Mouse (Mus musculus) kidney, postnatal 4 days (tissue): Measurements from ENCODE around the gene 1110008P14Rik.

Source experiments
- DNase-seq, 2 experiments: peaks; one replicate each; pipeline ENCODE4 v3.0.0; 2021; ENCODE audit warnings: mixed read lengths in 2 of 2

The 1110008P14Rik gene

DNA sequence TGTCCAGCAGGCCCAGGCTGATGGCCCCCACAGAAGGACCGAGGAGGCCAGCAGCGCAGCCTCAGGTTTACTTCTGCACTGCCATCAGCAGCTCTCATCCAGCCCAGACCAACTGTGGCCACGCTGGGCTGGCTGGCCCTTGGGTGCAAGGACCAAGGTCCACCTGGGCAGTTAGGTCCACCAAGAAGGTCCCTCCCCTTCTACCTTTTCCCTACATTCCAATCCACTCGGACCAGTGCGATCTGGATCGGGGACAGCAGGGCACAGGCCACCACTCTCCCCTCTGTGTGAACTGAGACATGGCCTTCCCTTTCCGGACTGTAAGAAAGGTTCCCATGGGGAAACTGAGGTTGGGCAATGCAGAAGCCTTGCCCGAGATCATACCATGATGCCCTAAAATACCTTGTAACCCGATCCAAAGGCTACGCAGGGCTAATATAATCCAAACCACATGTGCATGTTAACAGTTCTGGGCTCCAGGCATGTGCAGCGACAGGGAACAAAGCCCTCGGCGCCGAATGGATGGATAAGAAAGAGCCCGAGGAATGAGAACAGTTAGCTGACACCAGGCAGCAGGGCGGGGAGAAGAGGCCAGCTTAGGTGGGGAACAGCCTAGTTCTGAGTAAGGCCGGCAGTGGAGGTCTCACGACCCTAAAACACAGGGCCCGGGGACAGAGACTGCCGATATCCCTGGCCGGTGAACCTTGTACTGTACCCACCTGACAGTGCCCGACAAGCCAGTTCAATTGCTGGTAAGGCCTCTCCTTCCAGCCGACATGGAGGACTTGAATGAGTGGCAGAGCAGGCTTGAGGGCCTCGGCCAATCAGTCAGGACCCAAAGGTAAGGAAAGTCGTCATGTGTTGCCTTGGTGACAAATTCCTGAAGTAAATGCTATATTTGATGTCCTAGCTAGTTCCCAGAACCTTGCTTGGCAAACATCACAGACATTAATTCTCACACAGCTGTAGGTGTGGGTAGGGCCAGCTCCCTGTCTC is 27.0 kb upstream of the 1110008P14Rik start:
- peak; percentile 57 to 76 for DNase-seq

DNA sequence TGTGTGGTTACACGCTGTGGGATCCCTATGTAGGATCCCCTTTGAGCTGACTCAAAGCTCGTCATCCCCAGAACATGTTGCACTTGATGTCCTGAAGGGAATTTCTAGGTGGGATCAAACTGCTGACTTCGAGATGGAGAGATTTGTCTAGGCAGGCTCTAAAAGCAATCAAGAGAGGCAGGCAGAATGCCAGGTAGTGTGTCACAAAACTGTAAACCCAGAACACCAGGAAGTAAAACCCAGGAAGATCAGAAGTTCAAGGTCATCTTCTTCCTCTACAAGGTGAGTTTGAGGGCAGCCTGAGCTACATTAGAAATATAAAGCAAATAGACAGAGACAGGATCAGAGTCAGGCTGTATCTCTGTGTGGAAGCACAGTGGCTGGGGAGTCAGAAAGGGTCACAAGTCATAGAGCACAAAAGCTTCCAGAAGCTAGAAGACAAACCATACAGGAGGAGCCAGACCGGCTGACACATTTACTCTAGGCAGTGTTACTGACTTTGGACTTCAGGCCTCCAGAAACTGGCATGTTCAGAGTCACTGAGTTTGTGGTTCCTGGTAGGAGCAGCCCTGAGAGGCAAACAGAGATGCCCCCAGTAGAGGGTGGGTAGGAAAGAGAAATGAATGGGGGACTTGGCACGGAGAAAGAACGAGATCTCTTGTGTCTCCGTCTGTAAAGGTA is 25.5 kb upstream of the 1110008P14Rik start:
- DNase-seq, result no peak

DNA sequence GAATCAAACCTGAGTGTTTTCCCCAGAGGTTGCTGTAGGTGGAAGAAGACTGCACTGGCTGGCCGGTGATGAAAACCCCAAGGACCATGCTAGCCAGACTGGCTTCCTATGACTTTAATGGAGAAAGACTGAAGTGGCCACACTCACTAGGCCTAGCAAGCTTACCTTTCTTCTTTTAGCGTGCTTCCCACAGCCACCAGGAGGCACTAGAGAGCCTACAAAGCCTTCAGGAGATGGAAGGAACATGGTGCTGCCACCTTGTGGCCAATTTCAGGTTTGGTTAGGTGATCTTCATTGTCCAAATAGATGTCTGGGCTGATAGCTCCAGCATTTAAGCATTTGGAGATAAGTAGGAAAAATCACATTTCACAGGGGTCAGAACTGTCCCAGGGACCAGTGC is 22.9 kb upstream of the 1110008P14Rik start:
- peak; percentile 98 for DNase-seq

DNA sequence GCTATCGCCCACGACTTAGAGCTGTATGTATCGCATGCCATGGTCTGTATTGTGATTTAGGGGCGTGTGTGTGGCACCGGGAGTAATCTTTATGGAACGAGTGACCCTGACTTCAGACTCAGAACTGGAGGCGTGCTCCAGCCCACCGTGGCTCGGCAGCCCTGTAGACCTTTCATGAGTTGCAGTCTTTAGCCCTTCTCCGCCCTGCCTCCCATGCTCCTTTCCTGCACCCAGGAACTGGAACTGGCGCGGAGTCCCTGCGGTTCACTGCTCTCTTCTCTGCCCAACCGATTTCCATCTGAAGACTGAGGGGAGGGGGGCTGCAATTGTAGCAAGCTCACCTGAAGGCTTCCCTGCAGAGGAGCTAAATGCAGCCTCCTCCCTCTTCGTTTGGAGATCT is 15.0 kb upstream of the 1110008P14Rik start:
- DNase-seq, result peak; percentile 39 to 50

DNA sequence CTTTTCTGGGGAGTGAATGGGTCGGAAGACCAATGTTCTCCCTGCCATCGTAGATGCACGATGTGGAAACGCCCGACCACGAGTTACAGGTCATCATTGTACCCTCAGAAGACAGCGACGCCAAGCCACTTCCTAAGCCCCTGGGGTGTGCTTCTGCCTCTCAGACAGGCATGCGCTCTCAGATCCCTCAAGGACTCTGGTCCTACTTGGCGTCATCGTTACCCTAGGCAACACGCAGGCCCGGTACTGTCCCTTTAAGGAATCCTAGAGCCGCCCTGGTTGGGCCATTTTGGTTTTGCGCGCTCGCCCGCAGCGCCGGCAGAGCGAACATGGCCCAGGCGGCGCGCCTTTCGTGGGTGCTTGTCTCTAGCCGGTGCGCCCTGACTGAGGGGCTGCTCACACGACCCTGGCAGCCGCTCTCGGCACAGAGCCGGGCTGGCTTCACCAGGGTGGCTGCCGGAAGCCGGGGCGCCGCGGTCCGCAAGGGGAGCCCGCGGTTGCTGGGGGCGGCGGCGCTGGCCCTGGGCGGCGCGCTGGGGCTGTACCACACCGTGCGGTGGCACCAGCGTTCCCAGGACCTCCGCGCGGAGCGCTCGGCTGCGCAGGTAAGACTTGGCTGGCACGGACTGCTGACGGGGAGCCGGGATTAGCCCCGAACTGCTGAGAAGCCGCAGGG is 14.3 kb upstream of the 1110008P14Rik start:
- peak; percentile 91 to 95 for DNase-seq

DNA sequence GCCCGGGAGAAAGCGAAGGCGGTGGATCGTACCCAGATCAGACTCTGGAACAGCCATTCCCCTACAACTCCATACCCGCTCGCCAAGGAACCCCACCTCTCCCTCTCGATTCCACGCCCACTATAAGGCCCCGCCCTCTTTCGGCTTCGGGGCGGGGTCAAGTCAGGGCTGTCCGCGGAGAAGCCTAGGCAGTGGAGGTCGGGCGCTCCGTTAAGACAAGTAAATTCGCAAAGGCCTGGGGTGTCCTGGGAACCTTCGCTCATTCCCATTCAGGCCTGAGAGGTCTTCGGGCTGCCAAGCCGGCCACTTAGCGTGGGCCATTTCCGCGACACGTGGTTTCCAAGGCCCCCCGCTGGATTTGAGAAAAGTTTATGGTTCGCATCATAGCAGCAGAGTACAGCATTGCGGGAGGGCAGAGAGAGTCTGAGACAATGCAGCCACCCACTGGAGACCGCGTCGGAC is 13.8 kb upstream of the 1110008P14Rik start, which contains the start of gene Ptges2:
Gene Ptges2, plus strand, starts transcription at position 413 of the 462 bp plus-strand sequence.
- DNase-seq, result peak; percentile 91 to 95

DNA sequence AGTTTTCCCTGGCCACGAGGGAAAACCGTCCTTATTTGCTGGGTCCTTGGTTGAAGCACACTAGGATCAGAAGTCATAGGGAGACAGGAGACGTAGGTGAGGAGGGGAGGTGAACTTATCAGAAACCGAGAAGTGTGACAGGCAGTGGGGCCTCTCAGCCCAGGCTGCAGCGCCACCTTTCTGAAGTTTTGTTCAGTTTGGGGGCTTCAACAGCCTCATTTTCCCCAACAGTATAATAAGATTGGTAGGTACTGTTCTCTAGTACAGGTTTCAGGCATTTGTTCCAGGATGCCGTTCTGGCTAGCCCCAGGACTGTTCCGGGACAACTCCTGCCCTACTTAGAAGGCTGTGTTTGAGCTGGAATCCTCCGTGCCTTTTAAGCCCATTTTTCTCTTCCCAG is 13.2 kb upstream of the 1110008P14Rik start:
- DNase-seq, result peak; percentile 66 to 76

DNA sequence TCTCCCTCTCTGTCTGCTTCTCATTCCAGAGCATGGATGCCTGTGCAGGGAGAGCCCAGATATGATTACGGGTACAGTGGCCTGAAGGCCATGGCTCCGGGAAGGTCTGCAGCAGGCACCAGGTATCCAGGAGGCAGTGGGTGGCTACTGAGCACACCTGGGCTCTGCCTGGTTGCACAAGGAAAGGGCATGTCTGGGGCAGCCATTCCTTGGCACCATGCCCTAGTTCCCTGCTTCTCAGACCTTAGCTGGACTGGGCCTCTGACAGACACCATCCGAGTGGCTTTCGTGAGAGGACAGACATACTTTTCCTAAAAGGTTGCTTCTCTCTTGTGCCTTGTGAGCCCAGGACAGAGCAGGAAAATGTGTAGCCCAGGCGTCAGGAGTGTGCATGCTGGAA is 10.3 kb upstream of the 1110008P14Rik start:
- peak; percentile 70 to 82 for DNase-seq

DNA sequence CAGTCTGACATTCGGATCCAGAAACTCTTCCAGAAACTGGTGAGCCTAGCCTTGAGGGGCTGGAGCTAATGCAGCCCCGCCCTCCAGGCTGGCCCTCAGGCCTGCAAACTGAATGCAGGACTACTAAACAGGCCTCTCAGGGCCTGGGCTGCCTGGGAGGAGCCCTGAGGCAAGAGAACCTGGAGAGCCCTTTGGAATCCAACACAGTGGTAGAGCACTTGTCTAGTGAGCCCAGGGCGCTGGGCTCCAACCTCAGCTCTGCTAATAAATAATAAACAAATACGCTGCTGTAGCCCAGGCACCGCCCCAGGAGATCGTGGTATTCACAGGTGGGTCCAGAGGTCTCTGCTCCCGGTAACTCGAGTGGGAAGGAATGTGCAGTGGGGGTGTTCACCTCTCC is 9.1 kb upstream of the 1110008P14Rik start:
- DNase-seq, result peak in 1 of 2 experiments; percentile 54

DNA sequence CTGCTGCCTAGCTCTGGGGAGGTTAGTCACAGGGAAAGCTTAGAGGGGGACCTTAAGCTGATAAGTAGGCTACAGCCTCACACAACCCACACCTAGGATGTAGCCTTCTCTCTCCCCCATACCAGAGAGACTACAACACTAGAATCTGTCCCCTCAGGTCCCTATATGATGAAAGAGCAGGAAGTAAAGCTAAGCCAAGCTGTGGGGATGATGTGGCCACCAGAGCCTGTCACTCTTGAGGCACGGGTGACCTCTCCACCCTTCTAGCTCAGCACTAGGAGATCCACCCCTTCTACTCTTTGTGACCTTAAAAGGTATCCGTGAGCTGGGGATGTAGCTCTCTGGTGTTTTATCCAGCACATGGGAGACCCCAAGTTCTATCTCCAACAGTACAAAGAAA is 7.4 kb upstream of the 1110008P14Rik start:
- no peak for DNase-seq

DNA sequence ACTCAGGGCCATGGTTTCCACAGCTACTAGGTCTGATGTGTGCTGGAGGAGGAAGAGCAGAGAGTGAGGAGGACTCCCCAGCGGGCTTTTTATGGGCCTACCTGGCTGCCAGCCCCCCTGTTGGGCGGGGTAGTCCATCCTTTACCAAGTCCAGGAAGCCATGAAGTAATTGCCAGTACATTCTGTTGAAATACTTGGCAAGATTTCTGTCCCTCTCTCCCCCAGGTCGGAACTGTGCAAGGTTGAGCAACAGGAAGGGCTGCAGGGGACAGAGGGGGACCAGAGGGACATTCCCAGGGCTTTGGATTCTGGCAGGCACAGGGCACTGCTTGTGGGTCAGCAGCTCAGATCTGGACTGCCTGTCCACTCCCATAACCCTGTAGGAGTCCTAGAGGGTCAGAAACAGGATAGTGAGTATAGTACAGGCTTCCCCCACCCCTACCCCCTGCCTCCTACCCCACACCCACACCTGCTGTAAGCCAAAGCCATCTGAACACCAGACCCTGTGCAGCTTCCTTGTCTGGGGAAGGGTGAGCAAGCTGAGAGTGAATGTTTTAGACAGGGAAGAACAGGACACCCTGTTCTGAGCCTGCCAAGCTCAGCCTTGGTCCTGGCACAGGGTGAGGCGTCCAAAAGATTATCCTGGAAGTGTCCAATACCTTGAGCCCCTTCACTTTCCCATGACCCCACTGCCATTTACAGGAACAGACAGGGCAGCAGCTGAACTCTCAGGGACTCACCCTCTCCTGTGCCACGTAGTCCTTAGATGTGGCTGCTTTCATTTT is 6.2 kb upstream of the 1110008P14Rik start, which contains the start of gene Lcn2:
Gene Lcn2, minus strand, starts transcription at position 547 of the 785 bp plus-strand sequence.
- DNase-seq, result no peak

DNA sequence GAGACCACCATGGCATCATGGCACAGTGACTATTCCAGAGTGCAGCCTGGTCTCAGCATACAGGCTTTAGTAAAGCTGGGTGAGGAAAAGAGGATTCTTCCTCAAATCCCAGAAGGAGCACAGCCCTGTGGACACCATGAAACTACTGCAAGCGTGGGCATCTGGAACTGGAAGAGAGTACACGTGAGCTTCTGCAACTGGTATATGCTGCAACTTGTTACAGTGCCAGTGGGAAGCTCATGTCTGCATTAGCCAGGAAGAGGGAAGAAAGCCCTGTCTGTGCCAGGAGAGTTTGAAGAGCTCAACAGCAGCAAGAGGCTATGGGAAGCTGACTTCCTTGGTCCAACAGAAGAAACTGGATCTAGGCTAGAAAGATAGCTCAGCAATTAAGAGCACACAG is 951 bp upstream of the 1110008P14Rik start:
- DNase-seq, result no peak

DNA sequence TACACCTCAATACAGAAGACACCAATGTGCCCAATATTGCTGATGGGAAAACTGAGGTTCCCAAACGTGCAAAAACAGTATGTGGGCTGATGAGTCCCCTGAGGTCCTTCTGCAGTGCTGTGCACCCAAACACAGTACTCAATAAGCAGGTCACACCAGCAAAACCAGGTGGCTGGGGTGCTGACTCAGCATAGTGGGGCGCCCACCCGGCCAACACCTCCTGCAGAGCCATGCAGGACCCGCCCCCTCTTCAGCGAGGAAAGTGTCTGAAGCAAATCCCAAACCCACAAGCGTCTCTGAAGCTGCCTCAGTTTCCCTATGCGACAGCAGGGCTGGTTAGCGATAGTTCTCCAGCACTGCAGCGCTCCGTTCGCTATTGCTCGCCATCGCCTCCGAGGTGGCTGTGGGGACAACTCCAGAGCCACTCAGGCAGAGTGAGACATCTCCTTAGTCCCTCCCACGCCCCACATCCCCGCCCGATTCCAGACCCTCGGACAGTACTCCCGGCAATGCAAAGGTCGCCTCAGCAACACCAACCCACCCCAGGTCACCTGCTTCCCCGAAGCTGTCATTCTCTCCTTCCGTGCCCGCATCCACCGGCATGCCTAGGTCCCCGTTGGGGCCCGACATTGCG is 480 bp downstream of the 1110008P14Rik start:
- peak; percentile 66 to 73 for DNase-seq

DNA sequence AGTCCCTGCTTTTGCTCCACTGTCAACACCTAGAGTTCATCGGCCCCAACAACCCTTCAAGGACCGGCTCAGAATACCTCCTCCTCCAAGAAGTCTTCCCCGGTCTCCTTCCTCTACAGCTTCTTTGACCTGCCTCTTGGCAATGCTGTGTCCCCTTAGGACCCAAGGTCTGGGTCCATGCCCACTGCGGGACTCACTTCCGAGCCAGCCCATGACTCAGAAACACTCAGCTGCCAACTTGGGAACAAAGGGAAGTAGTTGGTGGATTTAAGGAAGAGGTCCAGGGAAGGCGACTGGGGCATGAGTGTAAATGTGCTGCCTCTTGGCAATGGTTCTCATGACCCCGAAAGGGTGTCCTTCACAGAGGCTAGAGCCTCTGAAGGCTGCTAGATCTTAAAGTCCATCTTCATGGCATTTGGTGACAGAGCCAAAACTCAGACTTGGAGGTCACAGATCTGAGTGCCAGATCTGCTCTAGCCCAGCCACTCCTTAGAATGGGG is 1.7 kb downstream of the 1110008P14Rik start:
- no peak for DNase-seq

DNA sequence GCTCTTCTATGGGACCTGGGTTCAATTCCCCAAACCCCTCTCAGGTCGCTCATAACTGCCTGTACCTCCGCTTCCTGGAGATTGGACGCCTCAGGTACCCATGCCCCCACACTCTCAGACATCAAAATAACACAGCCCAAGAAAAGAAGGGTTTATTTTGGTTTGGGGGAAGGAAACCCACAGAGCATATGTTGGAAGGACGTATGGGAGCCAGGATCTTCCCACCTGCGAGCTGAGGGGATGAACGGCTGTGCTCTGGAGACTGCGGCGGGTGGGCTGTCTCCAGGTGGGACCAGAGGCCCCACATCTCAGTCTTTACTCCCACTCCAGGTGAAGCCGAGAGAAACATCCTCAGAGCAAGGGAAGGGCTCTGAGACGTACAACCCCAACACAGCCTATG is 4.8 kb downstream of the 1110008P14Rik start:
- DNase-seq, result no peak

DNA sequence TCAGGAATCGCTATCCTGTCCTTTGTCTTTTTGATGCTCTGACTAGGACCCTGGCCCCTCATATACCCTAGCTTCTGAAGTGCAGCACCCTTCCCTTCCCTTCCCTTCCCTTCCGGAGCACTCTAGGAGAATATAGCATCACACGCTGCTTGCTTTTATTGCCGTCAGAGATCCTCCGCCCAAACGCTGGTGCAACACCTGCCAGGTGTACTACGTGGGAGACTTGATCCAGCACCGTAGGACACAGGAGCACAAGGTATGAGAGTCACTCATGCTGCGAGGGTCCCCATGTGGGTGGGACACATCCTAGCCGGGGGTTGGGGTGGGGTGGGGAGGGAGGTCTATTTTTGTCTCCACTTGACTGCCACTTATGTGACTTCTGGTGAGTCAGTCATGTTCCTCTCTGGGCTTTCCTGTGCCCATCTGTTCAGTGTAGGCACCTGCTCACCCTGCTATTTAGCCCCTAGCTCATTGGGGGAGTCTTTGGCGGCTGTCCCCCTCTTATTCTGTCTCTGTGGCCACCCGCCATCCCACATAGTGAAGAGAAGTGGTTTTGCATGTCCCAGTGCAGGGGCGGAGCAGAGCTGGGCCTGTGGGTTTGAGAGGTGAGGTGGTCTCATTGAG is 6.3 kb downstream of the 1110008P14Rik start:
- DNase-seq, result no peak

DNA sequence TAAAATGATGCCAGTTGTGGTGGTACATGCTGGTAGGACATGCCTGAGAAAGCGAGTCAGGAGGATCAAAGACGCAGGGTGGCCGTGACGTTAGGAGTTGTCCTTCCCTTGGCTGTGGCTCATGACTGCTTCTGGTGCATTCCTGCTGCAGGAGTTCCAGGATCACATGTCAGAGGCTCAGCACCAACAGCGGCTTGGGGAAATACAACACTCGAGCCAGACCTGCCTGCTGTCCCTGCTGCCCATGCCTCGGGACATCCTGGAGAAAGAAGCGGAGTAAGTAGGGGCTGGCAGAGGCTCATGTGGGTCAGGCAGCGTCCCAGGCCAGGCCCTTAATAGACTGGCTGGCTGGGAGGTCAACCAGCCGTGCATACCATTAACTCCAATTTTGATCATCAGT is 7.5 kb downstream of the 1110008P14Rik start:
- no peak for DNase-seq

DNA sequence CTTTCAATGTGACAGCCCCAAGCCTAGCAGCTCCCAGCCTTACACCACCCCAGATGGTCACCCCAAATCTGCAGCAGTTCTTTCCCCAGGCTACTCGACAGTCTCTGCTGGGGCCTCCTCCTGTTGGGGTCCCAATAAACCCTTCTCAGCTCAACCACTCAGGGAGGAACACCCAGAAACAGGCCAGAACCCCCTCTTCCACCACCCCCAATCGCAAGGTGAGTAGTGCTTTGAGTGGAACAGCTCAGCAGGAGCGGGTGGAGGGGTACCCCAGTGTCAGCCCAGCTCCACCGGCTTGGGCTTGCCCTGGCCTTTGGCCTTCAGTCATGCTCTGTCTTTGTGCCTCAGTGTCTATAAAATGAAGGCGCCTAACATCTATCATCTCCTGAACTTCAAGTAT is 14.4 kb downstream of the 1110008P14Rik start:
- no peak for DNase-seq

DNA sequence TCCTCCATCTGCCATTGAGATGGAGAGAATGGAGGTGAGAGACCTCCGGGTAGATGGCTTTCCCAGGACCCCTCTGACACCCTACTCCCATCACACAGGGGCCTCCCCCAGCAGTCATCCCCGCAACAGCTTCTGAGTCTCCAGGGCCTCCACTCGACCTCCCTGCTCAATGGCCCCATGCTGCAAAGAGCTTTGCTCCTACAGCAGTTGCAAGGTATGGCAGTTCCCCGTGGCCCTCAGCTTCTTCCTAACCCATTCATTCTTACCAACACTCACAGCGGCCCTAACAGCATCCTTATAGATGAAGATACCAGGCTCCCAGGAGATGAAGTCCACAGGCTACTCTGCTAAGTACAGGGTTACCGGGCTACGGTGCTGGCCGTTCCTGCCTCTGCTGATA is 17.6 kb downstream of the 1110008P14Rik start:
- DNase-seq, result no peak

DNA sequence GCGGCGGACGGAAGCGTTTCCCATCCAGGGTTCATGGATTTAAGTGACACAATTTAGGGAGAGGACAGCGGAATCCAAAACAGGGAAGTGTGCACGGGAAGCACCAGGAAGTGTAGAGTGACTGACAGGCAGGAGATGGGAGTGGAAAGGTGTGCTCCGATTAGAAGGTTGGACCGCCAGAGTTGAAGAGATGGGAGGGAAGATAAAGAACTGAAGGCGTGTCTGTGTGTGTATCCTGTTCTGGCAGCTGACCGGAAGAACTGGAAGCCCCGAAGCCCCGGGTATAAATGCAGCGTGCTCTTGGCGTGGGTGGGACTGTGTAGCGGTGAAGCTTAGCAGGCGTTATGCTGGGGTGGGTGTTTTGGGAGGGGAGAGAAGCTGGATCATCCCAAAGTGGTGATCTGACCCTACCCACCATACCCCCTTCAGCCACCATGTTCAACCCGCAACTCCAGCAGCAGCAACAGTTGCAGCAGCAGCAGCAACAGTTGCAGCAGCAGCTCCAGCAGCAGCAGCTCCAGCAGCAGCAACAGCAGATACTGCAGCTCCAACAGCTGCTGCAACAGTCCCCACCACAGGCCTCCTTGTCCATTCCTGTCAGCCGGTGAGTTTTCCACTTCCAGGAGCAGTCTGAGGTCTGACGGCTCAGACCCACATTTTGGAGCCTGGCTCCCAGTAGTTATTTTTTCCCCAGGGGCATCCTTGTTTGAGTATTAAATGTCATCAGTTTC is 18.2 kb downstream of the 1110008P14Rik start:
- peak in 1 of 2 experiments; percentile 44 for DNase-seq
